Mouse (Mus musculus) gastrocnemius, postnatal 25 days (tissue): ENCODE data around the gene Adrb1. TPM values are rescaled to one million over a fixed set of nuclear protein-coding genes. Genes with fewer than 3 reads are reported as not detected.
A peak's percentile ranks its signal among the peaks of the same experiment; 100 is the strongest.

Experiments used
- DNase-seq: peaks from one replicate; pipeline ENCODE4 v3.0.0; 2022
- long read RNA-seq, 2 experiments: library from polyadenylated mRNA; stranded (forward); transcript quantifications; one replicate each; pipeline ENCODE4 v2.0.0; 2021
- total RNA-seq, 2 experiments: library from RNA; stranded (reverse); gene quantifications; 1 replicate in 1 of 2; 2 replicates in 1 of 2; pipeline ENCODE4 v1.2.3; 2021

Gene Adrb1
- total RNA-seq = under 1 TPM; 0.08 to 0.27 TPM
- long read RNA-seq, experiment 1 = 0 reads
- long read RNA-seq, experiment 2 = 0 reads

GRCm38 (mm10) chr19:56721387-56722211, at the start of gene Adrb1:
Gene Adrb1 (plus strand): TSS chr19:56722199.
- peak; percentile 74 for DNase-seq

- no peak for DNase-seq
These were observed 46.3 kb upstream of the Adrb1 start for GRCm38 (mm10) chr19:56675690-56676089.

GRCm38 (mm10) chr19:56676506-56676905, 45.5 kb upstream of the Adrb1 start:
- peak; percentile 37 for DNase-seq

GRCm38 (mm10) chr19:56677611-56678010, 44.4 kb upstream of the Adrb1 start:
- no peak for DNase-seq

- no peak for DNase-seq
These were observed 43.5 kb upstream of the Adrb1 start for GRCm38 (mm10) chr19:56678516-56678915.

- no peak for DNase-seq
These were observed 42.6 kb upstream of the Adrb1 start for GRCm38 (mm10) chr19:56679213-56679965.

GRCm38 (mm10) chr19:56679992-56680391, 42.0 kb upstream of the Adrb1 start:
- DNase-seq = peak; percentile 25

- DNase-seq = no peak
These were observed 39.7 kb upstream of the Adrb1 start for GRCm38 (mm10) chr19:56682297-56682696.

- DNase-seq = no peak
These were observed 39.2 kb upstream of the Adrb1 start for GRCm38 (mm10) chr19:56682843-56683242.

- no peak for DNase-seq
These were observed 36.5 kb upstream of the Adrb1 start for GRCm38 (mm10) chr19:56685515-56685914.

GRCm38 (mm10) chr19:56686218-56686617, 35.8 kb upstream of the Adrb1 start:
- DNase-seq = no peak

GRCm38 (mm10) chr19:56687026-56687635, 34.9 kb upstream of the Adrb1 start:
- DNase-seq = no peak

GRCm38 (mm10) chr19:56687676-56688075, 34.3 kb upstream of the Adrb1 start:
- no peak for DNase-seq

GRCm38 (mm10) chr19:56688661-56689335, 33.2 kb upstream of the Adrb1 start:
- no peak for DNase-seq

- no peak for DNase-seq
These were observed 32.5 kb upstream of the Adrb1 start for GRCm38 (mm10) chr19:56689493-56689892.

- DNase-seq = no peak
These were observed 30.9 kb upstream of the Adrb1 start for GRCm38 (mm10) chr19:56691103-56691502.

GRCm38 (mm10) chr19:56692451-56692850, 29.5 kb upstream of the Adrb1 start:
- DNase-seq = no peak

GRCm38 (mm10) chr19:56697370-56698144, 24.4 kb upstream of the Adrb1 start:
- DNase-seq = no peak

GRCm38 (mm10) chr19:56700848-56701247, 21.2 kb upstream of the Adrb1 start:
- DNase-seq = peak; percentile 49

GRCm38 (mm10) chr19:56701404-56702033, 20.5 kb upstream of the Adrb1 start:
- no peak for DNase-seq

GRCm38 (mm10) chr19:56702039-56702438, 20.0 kb upstream of the Adrb1 start:
- no peak for DNase-seq
